Mouse (Mus musculus) urinary bladder, postnatal 10 days (tissue): ENCODE data around the gene Lactb.

ENCODE experiments used
- DNase-seq: peaks from one replicate; pipeline ENCODE4 v3.0.0; 2022; ENCODE audit warnings: low spot score

Lactb gene

DNA sequence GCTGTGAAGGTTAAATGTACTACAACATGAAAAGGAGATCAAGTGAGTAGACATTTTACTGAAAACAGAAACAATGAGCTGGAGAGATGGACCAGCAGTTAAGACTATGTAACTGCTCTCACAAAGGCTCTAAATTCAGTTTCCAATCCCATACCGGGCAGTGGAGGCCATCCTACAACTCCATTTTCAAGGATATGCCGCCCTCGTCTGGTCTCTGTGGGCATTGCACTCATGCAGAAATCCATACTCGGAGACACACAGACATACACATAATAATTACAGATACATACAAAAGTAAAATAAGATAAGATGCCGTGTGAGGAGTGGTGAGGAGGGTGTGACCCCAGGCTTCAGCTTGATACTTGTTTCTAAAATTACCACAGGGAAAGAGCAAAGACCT lies 5.2 kb upstream of the Lactb start:
- no peak for DNase-seq

DNA sequence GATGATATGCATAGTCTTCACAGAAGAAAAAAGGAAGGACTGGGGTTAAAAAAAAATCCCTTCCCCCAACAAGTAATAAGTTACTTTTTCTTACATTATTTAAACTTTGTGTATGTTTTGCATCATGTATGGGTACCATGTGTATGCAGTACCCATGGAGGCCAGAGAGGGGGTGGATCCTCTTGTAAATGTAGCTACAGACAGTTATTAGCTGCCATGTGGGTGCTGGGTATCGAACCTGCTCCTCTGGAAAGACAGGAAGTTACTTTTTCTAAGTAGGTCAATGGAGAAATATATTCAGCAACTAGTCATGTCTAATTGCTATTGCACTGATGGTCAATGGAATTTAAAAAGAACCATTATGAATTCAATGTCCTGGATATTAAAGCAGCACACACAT lies 3.2 kb upstream of the Lactb start:
- no peak for DNase-seq

DNA sequence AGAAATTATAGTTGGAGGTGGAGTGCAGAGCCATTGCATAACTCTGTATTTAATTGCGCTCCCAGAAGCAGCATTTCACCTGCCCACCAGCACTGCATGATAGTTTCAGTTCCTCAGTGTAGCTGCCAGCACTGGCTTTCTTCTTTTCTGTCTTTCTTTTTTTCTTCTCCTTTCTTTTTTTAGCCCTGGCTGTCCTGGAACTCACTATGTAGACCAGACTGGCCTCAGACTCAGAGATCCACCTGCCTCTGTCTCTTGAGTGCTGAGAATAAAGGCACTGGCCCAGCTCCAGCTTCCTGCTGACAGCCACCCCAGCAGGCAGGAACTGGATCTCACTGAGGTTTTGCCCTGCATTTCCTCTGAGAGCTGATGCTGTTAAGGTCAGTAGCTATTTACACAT lies 2.7 kb upstream of the Lactb start:
- DNase-seq: no peak

DNA sequence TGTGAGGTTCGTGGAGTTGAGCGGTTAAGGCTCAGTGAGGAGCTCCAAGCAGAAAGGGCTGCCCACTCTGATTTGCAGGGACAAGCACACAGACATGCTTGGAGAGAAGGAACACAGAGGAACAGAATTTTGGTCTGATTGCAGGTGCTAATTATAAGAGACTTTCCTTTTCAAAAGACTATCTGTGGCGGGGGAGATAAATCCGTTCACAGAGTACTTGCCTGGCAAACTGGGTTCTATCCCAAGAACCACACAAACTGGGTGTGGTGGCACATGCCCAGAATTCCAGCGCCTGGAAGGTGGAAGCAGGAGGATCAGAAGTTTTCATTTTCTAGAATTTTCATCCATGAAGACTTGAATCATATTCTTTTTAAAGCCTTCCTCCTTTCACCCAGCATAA lies 1.8 kb upstream of the Lactb start:
- no peak for DNase-seq

DNA sequence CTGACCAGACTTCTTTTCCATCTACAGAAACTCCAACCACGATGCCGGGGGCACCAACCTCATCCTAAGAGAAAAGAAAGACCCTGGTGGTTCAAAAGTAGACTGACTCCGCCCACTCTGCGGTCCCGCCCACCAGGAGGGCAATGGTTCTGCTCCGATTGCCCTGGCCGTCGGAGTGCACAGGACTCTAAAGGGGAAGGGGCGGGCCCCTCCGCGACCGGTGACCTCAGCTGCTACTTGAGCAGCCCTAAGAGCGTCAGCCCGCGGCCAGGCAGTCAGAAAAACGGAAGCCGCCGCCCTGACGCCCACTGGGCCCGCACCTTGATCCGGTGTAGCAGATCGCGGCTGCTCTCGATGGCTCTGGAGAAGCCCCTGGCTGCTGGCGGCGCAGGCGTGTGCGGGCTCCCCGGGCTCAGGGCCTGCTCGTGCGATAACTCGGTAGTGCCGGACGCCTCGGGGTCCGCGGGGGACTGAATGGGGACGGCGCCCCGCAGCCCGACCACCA lies 511 bp downstream of the Lactb start:
- no peak for DNase-seq

DNA sequence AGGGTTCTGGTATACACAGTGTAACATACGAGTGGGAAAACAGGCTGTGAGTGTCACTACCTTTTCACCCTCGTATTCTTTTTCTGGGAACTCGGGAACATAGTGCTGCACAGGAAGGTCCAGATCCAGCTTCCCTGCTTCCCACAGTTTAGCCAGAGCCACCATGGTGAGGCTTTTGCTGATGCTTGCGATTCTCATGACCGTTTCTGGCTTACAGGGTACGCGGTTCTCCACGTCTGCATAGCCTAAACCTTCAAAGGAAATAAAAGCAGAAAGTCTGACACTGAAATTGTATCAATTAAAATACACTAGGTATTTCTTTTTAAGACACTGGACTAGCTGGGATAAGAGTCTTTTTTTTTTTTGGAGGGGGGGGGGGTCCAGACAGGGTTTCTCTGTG lies 4.2 kb downstream of the Lactb start:
- no peak for DNase-seq

DNA sequence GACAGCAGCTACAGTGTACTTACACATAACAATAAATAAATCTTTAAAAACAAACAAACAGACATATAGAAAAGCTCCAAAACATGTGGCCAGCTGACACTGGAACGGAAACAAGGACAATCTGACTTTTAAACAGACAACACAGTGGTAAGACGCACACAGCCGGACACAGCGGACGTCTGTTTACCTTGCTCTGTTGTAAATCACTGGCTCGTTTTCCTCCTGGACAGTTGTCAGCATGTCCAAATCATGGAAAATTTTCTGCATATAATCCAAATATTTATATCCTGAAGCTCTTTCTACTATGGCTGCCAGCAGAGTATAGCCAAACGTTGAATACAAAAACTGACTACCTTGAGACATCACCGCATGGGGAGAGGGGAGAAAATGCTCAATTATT lies 7.8 kb downstream of the Lactb start:
- DNase-seq: no peak

DNA sequence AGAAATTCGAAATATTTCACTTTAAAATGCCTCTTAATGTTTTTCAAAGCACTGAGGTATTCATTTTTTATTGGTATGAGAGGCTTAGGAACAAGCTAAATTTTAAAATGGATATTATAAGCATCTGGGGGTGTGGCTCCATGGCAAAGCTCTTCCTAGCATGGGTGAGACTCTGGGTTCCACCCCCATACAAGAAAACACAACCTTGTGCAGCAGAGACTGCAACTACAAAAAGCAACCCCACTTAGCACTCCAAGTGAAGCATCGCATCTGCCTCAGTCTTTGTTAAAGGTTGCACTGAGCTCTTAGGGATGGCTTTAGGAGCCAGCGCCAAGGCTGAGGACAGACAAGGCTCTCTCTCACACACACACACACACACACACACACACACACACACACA lies 13.8 kb downstream of the Lactb start:
- DNase-seq: no peak

DNA sequence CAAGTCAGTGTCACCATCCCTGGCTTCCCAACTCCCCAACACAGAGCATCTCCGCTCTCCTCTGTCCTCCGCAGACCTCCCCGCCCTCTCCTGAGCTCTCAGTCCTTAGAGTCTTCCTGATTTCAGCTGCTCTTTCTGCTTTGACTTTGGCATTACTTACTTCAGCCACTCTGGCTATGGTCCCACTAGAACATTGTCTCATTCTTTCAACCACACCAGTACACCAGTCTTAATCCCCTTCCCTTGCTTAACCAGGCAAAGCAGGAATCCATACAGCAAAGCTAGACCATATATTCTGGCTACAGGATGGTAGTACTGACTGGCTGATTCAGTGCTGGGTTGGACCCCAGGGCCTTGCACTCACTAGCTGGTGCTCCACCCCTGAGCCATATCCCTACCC lies 17.8 kb downstream of the Lactb start:
- no peak for DNase-seq

DNA sequence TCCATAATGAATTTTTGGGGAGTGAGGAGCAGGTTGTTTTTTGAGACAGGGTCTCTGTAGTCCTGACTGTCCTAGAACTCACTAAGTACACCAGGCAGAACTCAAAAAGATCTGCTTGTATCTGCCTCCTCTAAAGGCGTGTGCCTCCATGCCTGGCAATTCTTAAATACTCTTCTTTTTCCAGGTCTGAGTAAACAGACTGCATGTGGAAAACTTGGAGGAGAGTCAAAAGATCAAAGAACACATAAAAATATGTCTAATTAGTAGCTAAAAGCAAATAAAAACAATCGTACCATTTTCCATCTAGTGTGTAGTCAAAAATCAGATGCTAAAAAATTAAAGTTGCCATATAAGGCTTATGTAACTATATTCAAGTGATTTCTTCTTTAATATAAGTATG lies 22.4 kb downstream of the Lactb start:
- DNase-seq: no peak

DNA sequence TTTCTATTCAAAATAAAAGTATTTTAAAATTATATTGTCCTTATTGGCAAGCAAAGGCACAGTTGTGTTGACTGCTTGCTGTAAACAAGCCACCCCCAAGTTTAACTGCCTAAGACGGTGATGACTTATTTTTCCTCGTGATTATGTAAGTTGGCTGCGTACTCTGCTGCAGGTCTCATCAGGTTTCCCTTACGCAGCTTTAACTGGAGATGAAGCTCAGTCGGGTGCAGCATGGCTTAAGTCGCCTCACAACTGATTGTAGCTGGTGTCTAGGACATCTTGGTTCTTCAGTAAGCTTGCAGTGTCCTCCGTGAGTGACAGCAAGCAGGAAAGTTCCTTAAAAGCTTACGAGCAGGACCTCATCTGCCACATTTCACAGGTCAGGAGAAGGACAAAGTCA lies 23.0 kb downstream of the Lactb start:
- DNase-seq: no peak

DNA sequence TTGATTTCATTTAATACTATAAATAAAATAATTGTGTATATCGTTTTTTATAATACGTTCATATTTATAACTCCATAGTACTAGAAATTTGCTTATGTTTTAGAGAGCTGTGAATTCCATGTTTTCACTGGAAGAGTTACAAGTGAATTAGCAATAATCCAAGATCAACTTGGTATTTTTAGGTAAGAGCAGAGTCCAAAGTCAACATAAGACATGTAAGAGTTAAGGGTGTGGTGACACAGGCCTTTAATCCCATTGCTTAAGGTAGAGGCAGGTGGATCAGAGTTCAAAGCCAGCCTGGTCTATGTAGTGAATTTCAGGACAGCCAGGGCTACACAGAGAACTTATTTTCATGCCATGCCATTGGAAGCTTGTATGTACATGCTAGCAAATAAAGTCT lies 26.7 kb downstream of the Lactb start:
- no peak for DNase-seq

DNA sequence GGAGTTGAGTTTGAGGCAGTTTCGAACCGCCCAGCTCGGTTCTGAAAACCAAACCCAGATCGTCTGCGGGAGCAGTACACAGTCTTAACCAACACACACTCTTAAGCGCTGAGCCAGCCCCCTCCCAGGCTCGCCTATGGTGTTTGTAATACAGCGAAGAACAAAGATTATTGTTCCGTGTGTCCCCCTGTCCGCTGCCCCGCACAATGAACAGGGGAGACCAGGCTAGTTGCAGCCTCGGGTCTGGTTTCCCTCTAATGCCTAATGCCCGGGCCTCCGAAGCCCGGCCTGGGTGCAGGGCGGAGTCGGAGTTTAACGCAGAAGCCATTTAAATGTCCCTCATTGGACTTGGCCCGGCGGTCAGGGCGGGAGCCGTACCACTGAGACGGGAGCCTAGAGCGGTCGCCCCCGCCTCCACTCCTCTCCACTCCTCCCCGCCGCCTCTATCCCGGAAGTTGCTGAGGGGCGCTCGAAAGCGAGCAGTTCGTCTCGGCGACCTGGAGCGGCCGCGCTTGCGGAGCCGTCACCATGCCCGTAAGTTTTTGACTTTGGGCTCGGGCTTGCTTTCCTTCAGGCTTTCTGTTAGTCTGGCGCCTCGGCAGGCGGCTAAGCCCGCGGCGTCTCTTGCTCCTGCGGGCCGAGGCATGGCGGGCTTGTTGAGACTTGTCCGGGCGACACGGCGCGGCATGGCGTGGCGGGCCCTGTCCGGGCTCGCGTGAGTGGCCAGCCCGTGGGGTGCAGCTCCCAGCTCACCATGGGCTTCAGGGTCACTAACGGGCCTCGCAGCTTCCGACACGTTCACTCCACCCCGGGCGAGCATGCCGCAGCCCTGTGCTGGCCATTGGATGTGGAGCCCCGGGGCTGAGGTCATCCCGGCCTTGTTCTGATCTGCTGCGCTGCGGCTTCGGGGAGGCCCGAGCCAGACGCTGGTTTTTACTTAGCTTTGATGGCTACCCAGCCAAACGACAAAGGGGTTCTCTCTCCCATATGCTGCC lies 29.3 kb downstream of the Lactb start, which contains the start of gene Rps27l:
Rps27l (plus strand) TSS at position 440 of the 995 bp plus-strand sequence.
- DNase-seq: peak; percentile 76

DNA sequence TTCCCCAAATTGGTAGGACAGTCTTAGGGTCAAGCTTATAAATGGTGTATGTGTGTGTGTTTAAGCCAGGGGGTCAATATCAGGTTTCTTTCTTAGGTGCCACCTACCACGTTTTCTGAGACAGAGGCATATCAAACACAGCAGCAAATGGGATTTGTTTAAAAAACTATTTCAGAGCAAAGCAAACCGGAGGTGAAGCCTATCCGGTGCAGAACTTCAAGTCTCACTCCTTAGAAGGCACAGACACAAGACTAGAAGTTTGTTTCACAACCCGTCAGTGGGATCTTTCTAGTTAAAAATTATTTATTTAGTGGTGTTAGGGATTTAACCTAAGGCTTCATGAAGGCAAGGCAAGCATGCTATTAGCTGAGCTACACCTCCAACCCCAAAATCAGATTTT lies 30.1 kb downstream of the Lactb start:
- no peak for DNase-seq

DNA sequence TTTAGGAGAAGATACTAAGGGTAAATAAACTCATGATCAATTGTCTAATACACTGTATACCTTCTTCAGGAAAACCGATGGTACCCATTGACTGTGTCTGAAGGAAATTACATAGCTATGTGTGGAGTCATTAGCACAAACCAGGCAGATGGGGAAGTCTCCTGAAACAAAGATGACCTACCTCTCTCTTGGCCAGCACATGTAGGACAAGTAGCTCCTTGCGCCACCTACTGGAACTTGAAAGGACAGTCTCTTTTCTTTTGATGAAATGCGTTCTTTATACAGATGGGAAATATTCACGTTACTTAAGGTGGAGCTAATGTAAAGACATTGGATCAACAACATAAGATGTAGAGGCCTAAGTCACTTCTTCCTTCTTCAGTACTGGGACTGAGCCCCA lies 36.4 kb downstream of the Lactb start:
- no peak for DNase-seq

DNA sequence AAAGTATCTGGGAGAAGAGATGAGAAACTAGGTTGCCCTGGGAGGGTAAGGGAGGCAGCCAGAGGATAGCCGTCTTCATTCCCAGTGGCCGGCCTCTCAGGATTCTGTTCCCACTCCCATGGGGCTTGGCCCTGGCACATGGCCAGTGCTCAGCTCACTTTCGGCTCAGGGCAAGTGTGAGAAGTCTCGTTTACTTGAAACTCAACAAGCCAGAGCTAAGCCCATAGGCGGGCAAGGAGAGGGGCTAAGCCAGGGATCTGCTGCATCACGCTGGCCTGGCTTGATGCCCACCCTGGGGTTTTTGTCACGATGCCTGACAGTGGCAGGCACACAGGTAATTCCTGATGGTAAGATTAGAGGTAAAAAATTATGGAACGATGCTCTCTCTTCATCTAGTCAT lies 37.8 kb downstream of the Lactb start:
- no peak for DNase-seq

DNA sequence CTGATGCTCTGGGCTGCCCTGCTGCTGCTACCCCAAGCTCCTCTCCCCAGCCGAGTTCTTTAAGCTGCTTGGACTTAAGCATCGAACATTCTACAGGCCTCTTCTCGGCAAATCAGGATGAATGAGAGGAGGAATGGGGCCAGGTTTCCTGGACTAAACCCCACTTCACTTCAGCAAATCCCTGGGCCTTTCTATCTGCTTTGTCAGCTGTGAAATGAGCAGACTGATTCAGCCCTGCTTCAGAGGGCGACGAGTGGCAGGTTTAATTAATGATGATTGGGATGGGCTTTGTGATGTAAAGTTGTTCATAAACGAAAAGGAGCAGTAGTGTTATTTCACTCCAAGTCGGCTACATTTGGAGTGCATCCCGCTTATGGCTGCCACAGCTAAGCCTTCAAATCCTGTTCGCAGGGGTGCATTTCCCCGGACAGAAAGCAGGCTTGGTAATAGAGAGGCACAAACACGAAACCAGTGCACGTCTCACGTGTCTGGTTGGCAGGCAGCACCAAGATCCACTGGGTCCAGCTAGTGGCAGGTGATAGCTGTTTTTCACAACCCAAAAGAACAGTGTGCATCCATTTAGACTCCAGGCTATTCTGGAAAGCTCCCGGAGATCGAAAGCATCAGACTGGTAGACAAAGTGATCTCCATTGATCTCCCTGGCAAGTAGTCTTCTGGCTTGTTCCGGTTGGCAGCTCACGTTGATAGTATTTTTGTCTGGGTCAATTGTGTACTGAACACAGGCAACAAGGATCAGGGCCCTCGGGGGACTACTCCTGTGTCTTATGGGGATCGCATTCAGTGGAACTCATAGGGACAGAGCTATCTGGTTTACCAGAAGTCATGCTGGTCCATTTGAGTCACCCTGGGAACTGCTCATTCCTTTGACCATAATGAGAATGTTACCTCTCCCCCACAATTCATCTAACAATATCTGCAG lies 41.1 kb downstream of the Lactb start:
- DNase-seq: no peak

DNA sequence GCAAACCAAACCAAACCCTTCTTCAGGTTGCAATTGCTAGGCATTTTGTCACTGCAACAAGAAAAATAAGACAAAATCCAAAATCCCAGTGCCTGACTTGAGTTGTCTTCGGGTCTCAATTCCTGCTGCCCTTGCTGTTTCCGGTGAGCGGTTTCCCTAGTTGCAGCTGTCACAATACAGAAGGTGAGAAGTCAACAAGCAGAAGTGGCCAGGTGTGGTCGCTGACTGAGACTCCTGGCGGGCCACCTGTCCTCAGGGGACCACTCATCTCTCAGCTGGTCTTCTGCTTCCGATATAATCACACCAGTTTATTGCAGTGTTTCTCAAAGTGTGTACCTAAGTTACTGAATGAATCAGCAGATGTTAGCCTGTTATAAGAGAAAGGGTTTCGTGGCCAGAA lies 44.9 kb downstream of the Lactb start:
- no peak for DNase-seq

DNA sequence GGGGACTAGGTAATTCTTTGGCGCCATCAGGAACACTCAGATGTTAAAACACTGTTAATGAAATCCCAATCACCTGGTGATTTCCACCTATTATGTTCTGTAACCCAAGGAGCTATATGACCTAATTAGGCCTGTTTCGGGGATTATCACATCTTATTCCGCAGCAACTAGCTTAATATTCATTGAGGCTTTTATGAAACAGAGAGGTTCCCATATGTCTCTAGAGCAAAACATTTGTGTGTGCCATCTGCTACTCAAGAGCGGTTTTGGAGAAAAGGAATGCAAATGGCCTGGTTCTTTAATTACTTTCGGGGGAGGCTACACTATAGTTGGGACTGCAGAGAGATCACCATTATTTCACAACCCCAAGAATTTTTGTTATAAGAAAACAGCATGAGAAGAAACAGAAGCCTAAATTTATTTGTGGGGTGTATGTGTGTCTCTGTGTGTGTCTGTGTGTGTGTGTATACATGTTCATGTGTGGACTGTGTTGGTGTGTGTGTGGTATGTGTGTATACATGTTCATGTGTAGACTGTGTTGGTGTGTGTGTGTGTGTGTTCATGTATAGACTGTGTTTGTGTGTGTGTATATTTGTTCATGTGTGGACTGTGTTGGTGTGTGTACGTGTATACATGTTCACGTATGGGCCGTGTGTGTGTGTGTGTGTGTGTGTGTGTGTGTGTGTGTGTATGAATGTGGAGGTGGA lies 47.4 kb downstream of the Lactb start:
- DNase-seq: no peak

DNA sequence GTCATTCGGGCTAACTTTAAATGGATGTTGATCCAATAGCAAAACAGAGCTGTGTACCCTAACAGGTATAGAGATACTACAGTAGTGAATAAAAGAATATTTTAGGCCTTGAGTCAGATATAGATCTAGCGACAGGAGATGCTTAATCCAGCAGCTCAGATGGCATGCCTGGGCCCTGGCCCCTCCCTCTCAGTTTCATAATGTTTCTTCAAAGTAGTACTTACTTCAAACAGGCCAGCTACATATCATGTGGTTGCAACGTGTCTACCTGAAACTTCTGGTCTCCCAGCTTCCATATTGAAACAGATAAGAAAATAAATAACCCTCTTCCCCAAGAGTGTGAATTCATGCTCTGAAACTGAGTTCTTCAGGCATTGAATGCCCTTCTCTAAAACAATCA lies 49.4 kb downstream of the Lactb start:
- no peak for DNase-seq

DNA sequence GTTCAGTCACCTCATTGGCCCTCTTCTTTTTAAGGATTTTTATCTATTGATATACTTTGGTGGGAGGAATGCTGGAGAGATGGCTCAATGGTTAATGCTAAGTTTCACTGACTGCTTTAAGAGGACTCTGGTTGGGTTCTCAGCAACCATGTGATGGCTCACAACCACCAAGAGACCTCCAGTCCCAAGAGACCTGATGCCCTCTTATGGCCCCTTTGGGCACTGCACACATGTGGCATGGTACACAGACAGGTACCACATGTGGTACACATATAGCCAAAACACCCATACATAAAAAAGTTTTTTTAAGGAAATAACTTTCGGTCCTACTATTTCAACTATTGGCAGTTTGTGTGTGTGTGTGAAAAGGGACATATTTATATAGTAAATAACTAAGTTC lies 53.2 kb downstream of the Lactb start:
- no peak for DNase-seq
